Mouse (Mus musculus): ENCODE measurements around the gene Olfr507. TPM values are rescaled to one million over a fixed set of nuclear protein-coding genes. Genes with fewer than 3 reads are reported as not detected.

Olfr507 gene
- polyA plus RNA-seq, 1 experiment from 2014 or later = not detected

DNA sequence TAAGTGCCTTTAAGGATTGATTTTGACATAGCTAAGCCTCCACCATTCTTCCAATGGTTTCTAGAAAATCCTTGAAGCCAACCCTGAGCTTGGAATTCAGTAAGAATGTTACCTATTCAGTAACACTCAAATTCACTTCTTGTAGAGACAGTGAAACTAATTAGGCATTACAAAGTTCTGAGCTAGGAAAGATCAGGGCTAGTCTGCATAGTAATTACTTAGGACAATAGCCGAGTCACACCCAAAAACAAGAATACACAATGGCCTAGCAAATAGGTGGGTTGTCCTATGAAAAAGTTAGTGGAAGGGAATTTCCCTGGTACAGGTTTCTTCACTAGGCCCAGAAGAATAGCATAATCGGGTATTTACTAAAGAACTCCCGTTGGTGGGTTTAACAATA, 40.8 kb downstream of the Olfr507 start:
- H3K9ac ChIP-seq = no peak overlapping the region
- no peaks in the 10 kb centered on the region for H3K4me1 ChIP-seq (ENCODE audit: insufficient read depth)
- no peaks in the 10 kb centered on the region for H3K9me3 ChIP-seq (ENCODE audit: low read depth, low read length)
- no peak overlapping the region for H3K4me3 ChIP-seq (ENCODE audit: low read depth, low read length)
- no peak overlapping the region for H3K4me2 ChIP-seq
- DNase-seq = no peak
- H3K27ac ChIP-seq (ENCODE audit: low read depth) = no peak overlapping the region
- H3K27me3 ChIP-seq (ENCODE audit: insufficient read depth, low read length) = no peaks in the 10 kb centered on the region
- no peak for ATAC-seq (ENCODE audit: insufficient read depth)
- TF ChIP-seq CTCF (IDR thresholded peaks at IDR 0.05; ENCODE audit: low read depth) = no peak
- H3K36me3 ChIP-seq (ENCODE audit: insufficient read depth) = no peaks in the 10 kb centered on the region
- 84% methylated on average over 3 of the region's 3 CpGs for WGBS

DNA sequence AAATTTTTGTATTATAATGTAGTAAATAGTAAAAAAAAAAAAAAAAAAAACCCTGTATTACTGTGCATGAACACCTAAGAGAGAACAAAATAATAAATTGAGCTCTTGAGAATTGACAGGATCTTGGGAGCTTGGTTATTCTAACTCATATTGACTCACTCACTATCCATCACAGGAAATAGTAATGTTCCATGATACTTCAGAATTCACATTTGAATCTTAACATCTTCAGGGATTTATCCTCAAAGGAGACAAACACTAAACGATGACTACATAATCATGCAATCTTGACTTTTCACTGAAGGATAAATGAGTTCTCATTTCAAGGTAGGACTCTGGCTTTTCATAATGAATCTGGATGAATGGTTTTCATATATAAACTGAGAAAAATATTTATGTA, 44.5 kb downstream of the Olfr507 start, which contains the start of gene Olfr510:
Olfr510 (plus strand) TSS at position 301 of the 400 bp plus-strand sequence.
- Histone ChIP-seq H3K4me3 (ENCODE audit: low read depth, low read length) (no peak within 1 kb of the TSS), H3K27me3 (ENCODE audit: insufficient read depth, low read length) (no peaks in the 10 kb centered on the region), H3K27ac (ENCODE audit: low read depth) (no peak within 1 kb of the TSS), H3K9me3 (ENCODE audit: low read depth, low read length) (no peaks in the 10 kb centered on the region), H3K4me2 (no peak within 1 kb of the TSS), H3K36me3 (ENCODE audit: insufficient read depth) (no peaks in the 10 kb centered on the region), H3K4me1 (ENCODE audit: insufficient read depth) (no peaks in the 10 kb centered on the region), H3K9ac (no peak within 1 kb of the TSS)
- DNase-seq (no peak), ATAC-seq (ENCODE audit: insufficient read depth) (no peak)
- no peak for TF ChIP-seq CTCF (IDR thresholded peaks at IDR 0.05; ENCODE audit: low read depth)
- WGBS = 85% methylated on average over 1 of the region's 1 CpGs

DNA sequence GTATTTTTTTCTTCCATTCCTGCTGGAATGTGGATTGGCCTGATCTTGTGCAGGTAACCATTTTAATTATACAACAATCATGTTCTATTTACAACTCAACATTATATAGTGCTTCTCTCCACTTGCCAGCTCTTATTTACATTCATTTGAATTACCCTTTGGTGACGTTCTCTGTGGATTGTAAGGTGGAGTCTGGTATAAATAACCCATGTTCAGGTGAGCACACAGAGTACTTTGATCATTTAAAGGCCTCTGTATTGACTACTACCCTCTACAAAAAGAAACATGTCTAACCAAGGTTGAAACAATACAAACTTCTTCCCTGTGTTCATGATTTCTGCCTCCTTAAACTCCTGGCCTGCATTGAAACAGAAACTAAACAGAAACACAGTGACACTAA, 49.4 kb downstream of the Olfr507 start:
- Histone ChIP-seq H3K27me3 (ENCODE audit: insufficient read depth, low read length) (no peaks in the 10 kb centered on the region), H3K4me2 (no peak overlapping the region), H3K9ac (no peak overlapping the region), H3K4me1 (ENCODE audit: insufficient read depth) (no peaks in the 10 kb centered on the region), H3K27ac (ENCODE audit: low read depth) (no peak overlapping the region), H3K36me3 (ENCODE audit: insufficient read depth) (no peaks in the 10 kb centered on the region), H3K9me3 (ENCODE audit: low read depth, low read length) (no peaks in the 10 kb centered on the region), H3K4me3 (ENCODE audit: low read depth, low read length) (no peak overlapping the region)
- WGBS = 65% methylated on average over 1 of the region's 1 CpGs
- DNase-seq (no peak), ATAC-seq (ENCODE audit: insufficient read depth) (no peak)
- no peak for TF ChIP-seq CTCF (IDR thresholded peaks at IDR 0.05; ENCODE audit: low read depth)

Other genes with a start within 250 kb of the Olfr507 start
- not detected in 2 replicates for gene Olfr495, start 228.6 kb upstream of the Olfr507 start, polyA plus RNA-seq (2014; fragmentation: Nextera tagmentation; extraction: Ambion mirVana)
- gene Olfr497, start 201.4 kb upstream of the Olfr507 start, polyA plus RNA-seq (2014; fragmentation: Nextera tagmentation; extraction: Ambion mirVana) = not detected in 2 replicates
- not detected in 2 replicates for gene Olfr498, start 156.5 kb upstream of the Olfr507 start, polyA plus RNA-seq (2014; fragmentation: Nextera tagmentation; extraction: Ambion mirVana)
- not detected in 2 replicates for gene Olfr502, start 96.7 kb upstream of the Olfr507 start, polyA plus RNA-seq (2014; fragmentation: Nextera tagmentation; extraction: Ambion mirVana)
- not detected in 2 replicates for gene Olfr503, start 77.3 kb upstream of the Olfr507 start, polyA plus RNA-seq (2014; fragmentation: Nextera tagmentation; extraction: Ambion mirVana)
- not detected in 2 replicates for gene Olfr504, start 56.0 kb upstream of the Olfr507 start, polyA plus RNA-seq (2014; fragmentation: Nextera tagmentation; extraction: Ambion mirVana)
- gene Olfr506, start 11.0 kb upstream of the Olfr507 start, polyA plus RNA-seq (2014; fragmentation: Nextera tagmentation; extraction: Ambion mirVana) = not detected in 2 replicates
- gene Olfr508, start 8.2 kb downstream of the Olfr507 start, polyA plus RNA-seq (2014; fragmentation: Nextera tagmentation; extraction: Ambion mirVana) = not detected in 2 replicates
- gene Olfr509, start 30.1 kb downstream of the Olfr507 start, polyA plus RNA-seq (2014; fragmentation: Nextera tagmentation; extraction: Ambion mirVana) = 0.05 TPM in 1 of 2 replicates, not detected in the other
- gene Olfr510, start 44.6 kb downstream of the Olfr507 start, polyA plus RNA-seq (2014; fragmentation: Nextera tagmentation; extraction: Ambion mirVana) = not detected in 2 replicates
- not detected in 2 replicates for gene Olfr512, start 91.5 kb downstream of the Olfr507 start, polyA plus RNA-seq (2014; fragmentation: Nextera tagmentation; extraction: Ambion mirVana)
- gene Olfr513, start 129.2 kb downstream of the Olfr507 start, polyA plus RNA-seq (2014; fragmentation: Nextera tagmentation; extraction: Ambion mirVana) = not detected in 2 replicates
- not detected in 2 replicates for gene Olfr514, start 204.2 kb downstream of the Olfr507 start, polyA plus RNA-seq (2014; fragmentation: Nextera tagmentation; extraction: Ambion mirVana)
- gene Olfr516, start 228.7 kb downstream of the Olfr507 start, polyA plus RNA-seq (2014; fragmentation: Nextera tagmentation; extraction: Ambion mirVana) = not detected in 2 replicates